Mouse (Mus musculus) monocyte, adult 5-6 weeks (primary cell): ENCODE results near the gene H2afz. TPM values are rescaled to one million over a fixed set of nuclear protein-coding genes. Genes with fewer than 3 reads are reported as not detected.
A peak's percentile ranks its signal among the peaks of the same experiment; 100 is the strongest.

Experiments
- ATAC-seq: fragments of 153-309, 156-312 bp; replicated peaks from 2 replicates; pipeline ENCODE4 v1.8.0; 2017; ENCODE audit warnings: mild to moderate bottlenecking; ENCODE audit not compliant: low TSS enrichment, insufficient number of reproducible peaks, severe bottlenecking, poor library complexity, low FRiP score
- total RNA-seq: library from RNA; stranded (forward); fragments of 200-1000, 200-491, 200-594 nt; gene quantifications from 3 replicates; pipeline ENCODE4 v1.2.3, GENCODE M21; 2017

The H2afz gene
- total RNA-seq, 1 experiment from 2014 or later, result 654 TPM

DNA sequence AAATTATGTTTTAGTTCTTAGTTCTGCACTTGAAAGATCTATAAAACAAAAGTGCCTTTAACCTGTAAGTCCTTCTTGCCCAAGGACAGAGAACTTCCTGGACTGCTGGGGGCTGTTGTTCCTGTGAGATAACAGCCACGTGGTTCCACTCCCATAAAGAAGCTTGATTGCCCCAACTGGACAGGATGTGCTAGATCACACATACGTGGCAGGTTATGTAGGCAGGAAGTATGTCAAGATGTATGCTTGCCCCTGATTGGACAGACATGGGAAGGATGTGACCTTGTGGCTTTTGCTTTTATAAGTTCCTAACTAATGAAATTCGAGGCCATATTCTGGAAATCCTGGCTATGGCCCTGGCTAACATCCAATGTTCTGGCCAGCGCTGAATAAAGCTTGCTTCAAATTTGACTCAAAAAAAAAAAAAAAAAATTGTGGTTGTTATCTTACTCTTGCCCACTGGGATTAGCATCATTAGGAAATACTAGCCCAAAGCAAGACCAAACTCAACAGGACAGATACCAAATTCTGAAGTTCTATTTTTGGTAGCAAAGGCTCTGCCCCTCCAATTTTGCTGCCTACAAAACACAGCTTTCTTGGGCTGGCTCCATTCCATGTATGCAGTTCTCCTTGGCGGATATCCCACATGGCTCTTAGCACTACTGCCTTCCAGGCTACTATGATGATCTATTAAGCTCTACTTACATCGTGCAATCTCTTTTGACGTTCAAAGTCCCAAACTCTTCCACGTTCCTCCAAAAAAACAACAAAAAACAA lies 3.7 kb upstream of the H2afz start:
- ATAC-seq, result no peak

DNA sequence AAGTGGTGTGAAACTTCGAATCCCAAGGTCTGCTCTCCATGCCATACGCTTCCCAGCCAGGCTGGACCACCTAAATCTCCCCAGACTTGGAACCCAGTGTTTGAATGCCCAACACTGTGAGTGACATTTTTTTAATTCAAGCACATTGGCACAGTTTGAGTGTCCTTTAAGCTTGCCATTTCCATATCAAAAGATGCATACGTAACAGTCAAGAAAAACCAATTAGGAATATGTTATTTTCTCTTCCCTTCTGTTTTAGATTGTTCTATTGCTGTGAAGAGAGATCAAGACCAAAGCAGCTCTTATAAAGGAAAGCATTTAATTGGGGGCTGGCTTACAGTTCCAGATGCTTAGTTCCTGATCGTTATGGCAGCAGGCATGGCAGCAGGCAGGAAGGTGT lies 2.9 kb upstream of the H2afz start:
- ATAC-seq, result no peak

DNA sequence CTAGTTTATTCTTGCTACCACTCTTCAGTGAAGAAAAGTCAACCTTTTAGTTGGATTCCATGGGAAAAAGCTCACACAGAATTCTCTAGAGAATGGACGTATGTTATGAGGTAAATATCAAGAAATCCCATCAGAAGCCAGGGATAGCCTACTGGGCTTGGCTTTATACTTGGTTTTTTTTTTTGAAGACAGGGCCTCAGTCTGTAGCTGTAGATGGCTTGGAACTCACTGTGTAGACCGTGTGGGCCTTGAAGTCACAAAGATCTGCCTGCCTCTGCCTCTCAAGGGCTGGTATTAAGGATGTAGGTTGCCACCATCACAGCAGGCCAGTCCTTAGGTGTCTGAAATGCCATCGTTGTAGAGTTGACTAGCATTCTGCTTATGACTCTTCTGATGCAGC lies 1.7 kb upstream of the H2afz start:
- ATAC-seq, result no peak

DNA sequence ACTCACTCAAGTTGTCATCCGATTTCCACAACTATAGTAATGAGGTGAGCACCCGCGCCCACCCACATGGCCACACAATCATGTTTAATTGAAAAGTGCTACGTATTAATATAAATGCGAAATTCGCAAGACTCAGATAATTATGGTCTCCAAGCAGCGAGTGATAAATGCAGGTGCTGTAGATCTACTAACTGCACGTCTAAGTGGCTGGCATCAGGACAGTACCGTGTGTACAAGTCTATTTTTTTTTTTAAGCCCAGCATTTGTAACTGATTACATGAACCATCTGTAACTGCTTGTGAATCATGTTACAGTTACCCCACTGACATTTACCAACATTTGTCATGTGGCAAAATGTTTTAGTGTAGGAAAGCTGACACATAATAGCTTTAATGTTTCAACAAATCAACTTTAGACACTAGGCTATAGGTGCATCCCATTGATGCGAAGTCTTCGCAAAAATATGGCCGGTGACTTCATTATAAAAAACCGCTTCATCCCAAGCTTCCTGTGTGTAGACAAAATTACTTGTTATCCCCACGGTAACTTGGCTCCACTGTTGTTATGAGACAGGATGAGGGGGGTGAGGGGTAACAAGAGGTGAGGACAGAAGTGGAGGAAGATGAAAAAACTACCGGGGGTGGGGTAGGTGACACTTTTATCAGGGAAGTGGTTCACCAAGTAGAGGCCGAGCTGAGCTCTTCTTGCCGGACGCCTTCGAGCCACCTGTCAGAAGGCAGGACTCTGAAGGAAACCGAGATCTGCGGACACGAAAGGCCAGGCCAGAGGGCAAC lies 760 bp upstream of the H2afz start:
- ATAC-seq, result peak; percentile 33; the same call in 1 of the 2 replicates

DNA sequence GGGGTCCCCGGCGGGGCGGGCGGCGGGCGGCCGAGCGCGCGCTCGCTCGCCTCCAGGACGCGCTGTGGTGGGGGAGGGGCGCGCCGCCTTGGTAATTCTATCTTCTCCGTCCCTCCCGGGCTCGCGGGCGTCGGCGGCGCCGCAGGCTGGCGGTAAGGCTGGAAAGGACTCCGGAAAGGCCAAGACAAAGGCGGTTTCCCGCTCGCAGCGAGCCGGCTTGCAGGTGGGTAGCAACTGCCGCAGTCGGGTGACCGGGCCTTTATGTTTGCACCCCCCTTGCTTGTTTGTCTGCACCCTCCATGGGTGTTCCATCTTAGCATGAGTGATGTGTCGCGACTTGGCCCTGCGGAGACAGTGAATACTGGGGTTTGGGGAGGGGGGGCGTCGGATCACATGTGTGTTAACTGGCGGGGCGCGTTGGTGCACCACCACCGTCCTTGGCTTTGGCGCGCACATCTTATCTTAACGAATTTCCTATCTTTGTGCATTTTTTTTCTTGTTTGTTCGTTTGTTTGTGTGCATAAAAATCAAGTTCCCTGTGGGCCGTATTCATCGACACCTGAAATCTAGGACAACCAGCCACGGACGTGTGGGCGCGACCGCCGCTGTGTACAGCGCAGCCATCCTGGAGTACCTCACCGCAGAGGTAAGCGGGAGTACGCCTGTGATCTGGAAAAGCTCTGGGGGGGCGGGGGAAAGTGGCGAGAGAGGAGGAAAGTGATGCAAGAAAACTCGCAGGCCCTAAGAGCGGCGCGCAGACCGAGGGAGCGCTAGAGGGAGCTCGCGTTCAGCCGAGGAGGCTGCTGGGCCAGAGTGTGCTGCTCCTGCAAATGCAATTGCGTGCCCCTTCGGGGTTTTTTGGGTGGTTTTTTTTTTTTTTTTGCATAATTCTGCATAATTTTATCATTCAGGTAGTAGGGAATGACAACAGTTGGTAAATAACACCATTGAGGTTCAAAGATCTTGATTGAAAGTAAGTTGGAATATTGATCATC lies 998 bp downstream of the H2afz start:
- peak; percentile 36 for ATAC-seq

DNA sequence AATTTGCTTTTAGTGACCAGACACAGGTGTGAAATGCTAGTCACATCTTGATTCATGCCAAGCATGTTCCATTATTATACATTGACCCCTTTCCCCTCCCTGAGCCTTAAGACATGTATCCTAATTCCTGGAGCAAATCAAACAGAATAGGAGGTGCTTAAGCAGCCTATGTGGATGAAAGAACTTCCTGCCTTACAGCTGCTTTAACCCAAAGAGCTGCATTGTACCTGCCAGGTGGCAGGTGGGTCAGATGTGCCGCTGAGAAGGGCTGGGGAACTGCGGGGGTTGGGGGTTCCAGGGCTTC lies 2.8 kb downstream of the H2afz start:
- ATAC-seq, result no peak

DNA sequence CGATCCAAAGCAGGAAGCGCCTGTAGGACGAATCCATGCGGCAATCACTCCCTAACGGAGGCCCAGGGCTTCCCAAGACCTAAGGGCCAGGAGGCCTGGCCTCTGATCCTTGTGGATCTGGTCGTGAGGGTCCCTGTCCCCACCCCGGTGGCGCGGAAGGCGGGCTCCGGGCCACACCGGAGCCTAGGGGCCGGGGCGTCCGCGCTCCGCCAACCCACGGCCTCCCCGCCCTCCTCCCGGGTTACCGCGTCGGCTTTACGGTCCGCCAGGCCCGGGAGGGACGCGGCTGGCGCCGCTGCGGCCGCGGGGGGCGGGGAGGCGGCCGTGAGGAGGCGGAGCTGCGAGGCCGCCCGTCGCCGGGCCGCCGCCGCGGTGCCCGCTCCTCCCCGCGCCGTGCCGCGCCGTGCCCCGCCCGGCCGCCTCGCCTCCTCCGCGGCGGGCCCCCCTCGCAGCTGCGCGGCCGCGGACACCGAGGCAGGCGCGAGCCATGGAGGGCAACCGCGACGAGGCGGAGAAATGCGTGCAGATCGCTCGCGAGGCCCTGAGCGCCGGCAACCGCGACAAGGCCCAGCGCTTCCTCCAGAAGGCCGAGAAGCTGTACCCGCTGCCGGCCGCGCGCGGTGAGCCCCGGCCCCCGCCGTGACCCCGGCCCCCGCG lies 3.3 kb downstream of the H2afz start, which contains the start of gene Dnajb14:
Dnajb14 (plus strand) TSS at position 239 of the 657 bp plus-strand sequence.
- no peak for ATAC-seq

DNA sequence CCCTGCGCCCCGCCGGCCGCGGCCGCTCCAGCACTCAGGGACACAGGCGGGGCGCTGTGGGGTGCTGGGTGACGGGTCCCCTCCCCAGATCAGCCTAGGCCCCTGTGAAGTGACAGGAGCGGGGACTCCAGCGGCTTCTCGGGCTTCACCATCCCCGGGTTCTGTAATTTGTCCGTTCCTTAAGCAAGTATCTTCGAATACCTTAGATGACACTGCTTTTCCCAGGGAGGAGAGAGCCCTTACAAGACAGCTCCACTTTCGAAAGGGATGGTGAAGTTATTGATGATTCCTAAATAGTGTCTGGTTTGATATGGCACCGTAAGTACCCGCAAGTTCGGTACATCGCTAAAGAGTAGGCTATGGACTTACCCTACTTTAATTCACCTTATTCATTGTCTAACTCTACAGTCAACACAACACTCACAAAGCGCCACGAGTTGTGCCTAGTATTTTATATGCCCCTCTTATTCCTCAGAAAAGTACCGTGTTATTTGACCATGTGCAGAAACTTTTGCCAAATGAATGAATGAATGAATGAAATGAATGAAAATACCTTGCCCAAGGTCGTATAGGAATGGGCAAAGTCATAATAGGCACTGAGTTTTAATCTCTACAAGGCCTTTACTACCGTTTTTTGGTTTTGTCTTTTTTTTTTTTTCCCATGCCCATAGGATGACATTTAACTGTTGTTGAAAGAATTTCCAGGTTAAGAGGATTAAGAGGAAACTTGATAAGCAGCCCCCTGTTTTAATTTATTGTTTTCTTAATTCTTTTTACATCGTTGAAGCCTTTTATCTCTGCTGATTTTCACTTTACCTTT lies 4.0 kb downstream of the H2afz start:
- ATAC-seq, result no peak

DNA sequence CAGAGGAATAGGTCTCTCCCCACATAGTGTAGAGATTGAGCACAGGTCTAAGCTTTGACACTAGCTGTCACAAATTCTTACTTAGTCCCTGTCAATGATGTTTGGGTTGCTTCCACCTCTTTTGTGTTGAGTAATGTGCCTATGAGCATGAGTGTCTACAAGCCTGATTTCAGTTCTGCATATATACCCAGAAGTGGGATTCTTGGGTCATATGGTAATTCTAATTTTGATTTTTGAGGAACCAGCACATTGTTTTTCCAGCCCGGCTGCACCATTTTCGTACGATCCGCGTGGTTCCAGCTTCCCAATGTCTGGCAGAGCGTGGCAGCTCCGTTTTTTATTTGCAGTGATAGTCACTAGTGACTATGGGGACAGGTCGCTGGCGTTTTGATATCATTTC lies 5.1 kb downstream of the H2afz start:
- peak; percentile 65 for ATAC-seq

DNA sequence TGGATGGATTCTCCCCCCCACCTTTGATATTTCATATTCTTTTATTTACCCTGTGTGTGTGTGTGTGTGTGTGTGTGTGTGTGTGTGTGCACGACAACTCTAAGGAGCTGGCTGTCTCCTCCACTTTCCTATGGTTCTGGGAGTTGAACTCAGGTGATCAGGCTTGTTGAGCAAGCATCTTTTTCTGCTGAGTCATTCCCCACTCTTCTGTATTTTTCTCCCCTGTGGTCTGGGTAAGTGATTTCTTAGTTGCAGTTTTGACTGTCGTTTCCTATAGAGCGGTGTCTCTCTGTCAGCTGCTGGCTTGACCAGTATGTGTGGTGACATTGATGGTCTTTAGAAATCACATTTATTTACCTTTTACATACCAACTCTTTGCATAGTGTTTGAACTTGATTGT lies 15.0 kb downstream of the H2afz start:
- no peak for ATAC-seq

DNA sequence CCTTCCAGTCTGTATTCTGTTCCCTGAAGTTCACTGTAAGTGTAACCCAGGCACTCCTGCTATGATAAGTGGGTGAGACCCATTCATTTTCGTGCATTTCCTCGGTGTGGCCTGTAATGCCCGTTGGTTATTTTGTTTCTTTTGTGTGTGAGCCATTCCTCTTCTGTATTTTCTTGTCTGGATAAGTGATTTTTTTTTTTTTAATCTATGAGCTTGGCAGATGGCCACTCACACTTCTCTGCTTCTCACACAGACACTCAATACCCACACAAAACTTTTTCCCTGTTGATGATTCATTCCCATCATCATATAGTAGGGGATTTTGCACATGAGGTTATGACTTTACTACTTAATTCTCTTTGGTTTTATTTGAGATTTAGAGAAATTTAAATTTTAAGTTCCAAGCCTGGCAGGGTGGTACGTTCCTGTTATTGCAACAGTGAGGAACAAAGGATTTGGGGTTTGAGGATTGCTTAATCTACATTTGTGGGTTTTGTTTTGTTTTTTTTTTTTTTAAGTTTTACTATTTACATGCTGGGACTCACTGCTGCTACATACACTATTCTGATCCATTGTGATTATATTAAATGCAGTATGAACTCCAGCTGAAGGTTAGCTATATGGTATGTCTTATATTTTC lies 15.9 kb downstream of the H2afz start:
- ATAC-seq, result no peak

DNA sequence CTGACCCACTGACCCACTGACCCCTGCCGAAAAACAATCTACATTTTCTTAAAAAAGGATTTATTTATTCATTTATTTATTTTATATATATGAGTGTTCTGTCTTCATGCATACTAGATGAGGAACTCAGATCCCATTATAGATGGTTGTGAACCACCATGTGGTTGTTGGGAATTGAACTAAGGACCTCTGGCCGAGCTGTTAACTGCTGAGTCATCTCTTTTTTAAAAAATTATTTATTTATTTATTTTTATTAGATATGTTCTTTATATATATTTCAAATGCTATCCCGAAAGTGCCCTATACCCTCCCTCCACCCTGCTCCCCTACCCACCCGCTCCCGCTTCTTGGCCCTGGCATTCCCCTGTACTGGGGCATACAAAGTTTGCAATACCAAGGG lies 16.8 kb downstream of the H2afz start:
- ATAC-seq, result no peak

DNA sequence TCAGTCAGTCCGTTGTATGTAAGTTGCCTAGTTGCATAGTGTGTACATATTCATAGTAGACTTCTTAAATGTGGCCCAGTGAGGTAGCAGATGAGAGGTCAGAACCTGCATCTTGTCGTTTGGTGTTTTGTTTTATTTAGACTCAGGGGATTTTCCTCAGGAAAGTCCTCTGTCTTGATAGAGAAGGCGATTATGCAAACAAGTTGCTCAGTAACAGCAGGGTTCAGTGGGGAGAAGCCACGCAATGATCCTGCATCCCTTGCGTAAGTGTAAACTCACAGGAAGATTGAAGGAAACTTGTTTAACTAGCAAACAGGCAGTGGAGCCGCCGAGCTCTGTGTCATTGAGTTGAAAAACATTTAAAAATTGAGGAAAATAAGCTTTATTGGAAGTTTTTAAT lies 23.7 kb downstream of the H2afz start:
- ATAC-seq, result no peak

DNA sequence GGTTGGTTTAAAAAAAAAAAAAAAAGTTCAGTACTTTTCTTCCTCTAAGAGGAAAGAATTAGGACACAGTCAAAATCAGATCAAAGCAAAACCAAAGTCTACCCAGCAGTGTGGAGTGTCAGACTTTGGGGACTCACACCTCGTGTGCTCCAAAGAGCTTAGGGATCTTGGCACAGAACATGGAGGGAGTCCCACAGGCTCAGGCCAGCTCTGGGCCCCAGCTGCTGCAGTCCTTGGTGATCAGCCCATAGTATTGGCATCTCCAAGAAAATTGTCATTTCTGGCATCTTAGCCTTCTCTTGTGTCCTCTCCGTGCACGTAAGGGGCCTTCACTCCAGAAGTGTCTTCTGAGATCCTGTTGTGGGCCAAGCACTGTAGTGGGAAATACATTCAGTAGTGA lies 26.8 kb downstream of the H2afz start:
- no peak for ATAC-seq

DNA sequence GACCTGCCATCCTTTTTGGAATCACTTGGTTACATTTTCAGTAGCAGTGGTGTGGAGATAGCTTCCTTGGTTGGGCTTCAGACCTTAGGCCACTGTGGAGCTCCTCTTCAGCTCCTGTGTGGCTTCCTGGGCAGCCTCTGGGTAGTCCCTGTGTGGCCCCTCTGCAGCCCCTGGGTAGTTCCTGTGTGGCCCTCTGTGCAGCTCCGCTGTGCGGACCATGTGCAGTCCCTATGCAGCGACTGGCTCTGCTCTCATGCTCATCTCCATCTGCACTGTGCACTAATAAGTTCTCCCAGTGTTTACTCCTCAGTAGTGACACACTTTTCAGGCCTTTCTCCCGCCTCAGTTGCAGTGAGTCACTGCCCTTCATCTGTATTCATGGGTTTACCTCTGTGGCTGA lies 27.8 kb downstream of the H2afz start:
- ATAC-seq, result no peak

DNA sequence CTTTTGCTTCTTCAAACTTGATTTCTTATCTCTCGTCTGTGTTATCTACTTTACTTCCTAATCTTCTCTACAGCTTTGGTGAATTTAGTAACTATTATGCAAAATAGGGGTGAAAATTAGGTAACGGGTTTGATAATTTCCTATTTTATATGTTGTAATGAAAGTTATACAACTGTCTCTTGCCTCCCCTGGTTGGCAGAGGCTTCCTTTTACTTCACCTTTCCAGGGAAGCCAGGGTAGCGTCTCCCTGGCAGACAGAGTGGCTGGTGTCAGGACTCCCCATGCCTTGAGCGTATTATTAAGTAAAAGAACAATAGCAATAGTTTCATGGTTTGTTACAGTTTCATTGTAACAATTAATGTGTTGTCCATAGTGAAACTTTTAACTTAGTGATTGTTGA lies 29.5 kb downstream of the H2afz start:
- ATAC-seq, result no peak

DNA sequence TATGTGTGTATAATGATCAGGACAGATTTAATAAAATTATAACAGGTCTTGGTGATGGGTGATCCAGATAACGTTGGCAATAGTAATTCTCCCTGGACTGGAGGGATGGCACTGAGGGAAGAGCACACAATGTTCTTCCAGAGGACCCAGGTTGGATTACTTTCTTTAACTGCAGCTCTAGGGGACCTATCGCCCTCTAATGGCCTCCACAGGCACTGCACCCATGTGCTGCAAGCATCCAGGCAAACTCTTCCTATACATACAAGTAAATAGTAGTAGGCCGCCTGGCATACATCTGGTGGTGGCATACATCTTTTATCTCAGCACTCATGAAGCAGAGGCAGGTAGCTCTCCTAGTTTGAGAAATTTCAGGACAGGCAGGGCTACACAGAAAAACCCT lies 30.9 kb downstream of the H2afz start:
- ATAC-seq, result peak; percentile 47; the same call in 1 of the 2 replicates
